In the genomic region with DNA sequence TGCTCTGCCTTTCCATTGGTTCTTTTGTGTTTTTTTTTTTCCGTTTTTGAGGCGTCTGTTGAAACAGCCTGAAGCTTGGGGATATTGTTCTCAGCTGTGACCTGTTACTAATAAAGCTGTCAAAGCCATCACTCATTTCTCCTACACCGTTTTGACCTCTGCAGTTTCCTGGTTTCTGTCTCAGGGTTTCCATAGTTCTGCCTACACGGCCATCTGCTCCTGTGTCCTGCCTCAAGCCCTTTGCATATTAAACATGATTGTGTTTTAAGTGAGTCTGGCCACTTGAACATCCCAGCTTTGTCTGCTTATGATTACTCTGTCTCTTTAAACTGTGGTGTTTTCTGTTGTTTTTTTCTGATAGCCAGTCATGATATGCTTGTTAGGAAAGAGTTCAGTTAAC, we compare ENCODE assay signal across 31 mouse cellular contexts.
DNase-seq lines count a peak whose midpoint lies in the region; ATAC-seq and TF ChIP-seq lines count a peak whose summit lies in the region.
"Had no signal": no experiment of that assay in that cellular context is flagged by ENCODE, and none has a peak within 500 bp of the region (broad histone marks: within the 10 kb centered on the region; RNA-seq: fewer than 3 reads in every experiment).

No protein-coding gene starts in this region.

- peak; percentile 25 for DNase-seq in embryo, embryonic 11 days
- DNase-seq in embryo, embryonic 9.5 days (ENCODE audit: extremely low spot score): no peak
- DNase-seq in neural tube, embryonic 11.5 days (ENCODE audit: low spot score): no peak
- DNase-seq in brain, embryonic 14.5 days (ENCODE audit: low read depth): peak; percentile 7
- peak; percentile 49 for DNase-seq in mesoderm, embryonic 11.5 days (ENCODE audit: low read depth, low spot score)
- DNase-seq: adrenal gland, postnatal 10 days; adrenal gland, postnatal 36 days; B cell, adult 2 months; cerebellum, adult 11 months; cerebellum, adult 2 months; cerebellum, adult 9-11 months; cerebellum, postnatal 25 days; gastrocnemius, postnatal 10 days; gastrocnemius, postnatal 36 days; heart, adult 2 months; heart, postnatal 14 days; heart, postnatal 4 days had no signal

- no peak overlapping the region for H3K4me3 ChIP-seq in neural tube, embryonic 11.5 days (ENCODE audit: low read depth, low read length)
- H3K4me3 ChIP-seq in neural tube, embryonic 15.5 days (replicated peaks): no peak overlapping the region
- H3K4me3 ChIP-seq: embryonic facial prominence, embryonic 10.5 days; embryonic facial prominence, embryonic 13.5 days; erythroblast, embryonic 14.5 days; forebrain, embryonic 12.5 days; forebrain, embryonic 15.5 days; heart, adult 2 months; heart, embryonic 10.5 days; heart, embryonic 13.5 days; hindbrain, embryonic 13.5 days had no signal

- no peak overlapping the region for H3K9ac ChIP-seq in neural tube, embryonic 11.5 days (ENCODE audit: low read length)
- no peak overlapping the region for H3K9ac ChIP-seq in neural tube, embryonic 15.5 days (replicated peaks)
- H3K9ac ChIP-seq: embryonic facial prominence, embryonic 13.5 days; forebrain, embryonic 12.5 days; forebrain, embryonic 15.5 days; heart, embryonic 13.5 days; hindbrain, embryonic 13.5 days had no signal

- 23% methylated on average over 4 of the region's 4 CpGs for WGBS in neural tube, embryonic 11.5 days
- 8% methylated on average over 4 of the region's 4 CpGs for WGBS in neural tube, embryonic 15.5 days

- H3K36me3 ChIP-seq in neural tube, embryonic 11.5 days (ENCODE audit: control insufficient read depth, insufficient read depth, low read length): no peaks in the 10 kb centered on the region
- H3K36me3 ChIP-seq in neural tube, embryonic 15.5 days: no peaks in the 10 kb centered on the region
- H3K36me3 ChIP-seq: embryonic facial prominence, embryonic 10.5 days; embryonic facial prominence, embryonic 13.5 days; forebrain, embryonic 12.5 days; forebrain, embryonic 15.5 days; G1E; heart, embryonic 10.5 days; heart, embryonic 13.5 days; hindbrain, embryonic 13.5 days had no signal

- no peak overlapping the region for H3K27ac ChIP-seq in neural tube, embryonic 11.5 days (ENCODE audit: low read depth, low read length)
- H3K27ac ChIP-seq in neural tube, embryonic 15.5 days (replicated peaks): no peak overlapping the region
- H3K27ac ChIP-seq: embryonic facial prominence, embryonic 10.5 days; embryonic facial prominence, embryonic 13.5 days; forebrain, embryonic 12.5 days; forebrain, embryonic 15.5 days; heart, adult 2 months; heart, embryonic 10.5 days; heart, embryonic 13.5 days; hindbrain, embryonic 13.5 days had no signal

- no peaks in the 10 kb centered on the region for H3K27me3 ChIP-seq in neural tube, embryonic 11.5 days (ENCODE audit: control insufficient read depth, insufficient read depth, low read length)
- no peaks in the 10 kb centered on the region for H3K27me3 ChIP-seq in neural tube, embryonic 15.5 days (replicated peaks)
- H3K27me3 ChIP-seq: CH12.LX; embryonic facial prominence, embryonic 13.5 days; forebrain, embryonic 12.5 days; forebrain, embryonic 15.5 days; heart, embryonic 13.5 days; hindbrain, embryonic 13.5 days had no signal

- H3K4me1 ChIP-seq in neural tube, embryonic 11.5 days (ENCODE audit: control insufficient read depth, insufficient read depth, low read length): no peaks in the 10 kb centered on the region
- H3K4me1 ChIP-seq in neural tube, embryonic 15.5 days: no peaks in the 10 kb centered on the region
- H3K4me1 ChIP-seq: embryonic facial prominence, embryonic 13.5 days; forebrain, embryonic 12.5 days; forebrain, embryonic 15.5 days; heart, embryonic 10.5 days; heart, embryonic 13.5 days; hindbrain, embryonic 13.5 days had no signal

- no peaks in the 10 kb centered on the region for H3K9me3 ChIP-seq in neural tube, embryonic 11.5 days (ENCODE audit: control insufficient read depth, low read length)
- no peaks in the 10 kb centered on the region for H3K9me3 ChIP-seq in neural tube, embryonic 15.5 days (replicated peaks)
- H3K9me3 ChIP-seq: embryonic facial prominence, embryonic 10.5 days; embryonic facial prominence, embryonic 13.5 days; forebrain, embryonic 12.5 days; forebrain, embryonic 15.5 days; G1E; heart, embryonic 10.5 days; hindbrain, embryonic 13.5 days had no signal

- no peak overlapping the region for H3K4me2 ChIP-seq in neural tube, embryonic 11.5 days (ENCODE audit: low read depth)
- H3K4me2 ChIP-seq in neural tube, embryonic 15.5 days: no peak overlapping the region
- H3K4me2 ChIP-seq: embryonic facial prominence, embryonic 13.5 days; forebrain, embryonic 12.5 days; forebrain, embryonic 15.5 days; heart, embryonic 13.5 days; hindbrain, embryonic 13.5 days had no signal

- no peak for TF ChIP-seq POLR2A in brain, embryonic 14.5 days (IDR thresholded peaks at IDR 0.05; ENCODE audit: borderline replicate concordance, extremely low read depth, insufficient read depth, insufficient read length, poor library complexity, severe bottlenecking)

- ATAC-seq in neural tube, embryonic 11.5 days (ENCODE audit: insufficient read depth, low FRiP score, low TSS enrichment): peak; percentile 73; the same call in 1 of the 2 replicates
- ATAC-seq in neural tube, embryonic 15.5 days (ENCODE audit: low FRiP score): no peak
- no peak for ATAC-seq in monocyte, adult 5-6 weeks (replicated peaks; ENCODE audit: insufficient number of reproducible peaks, low FRiP score, low TSS enrichment, poor library complexity, severe bottlenecking)
- ATAC-seq: forebrain, embryonic 15.5 days; hindbrain, embryonic 16.5 days; Patski had no signal

- TF ChIP-seq CTCF in brain, embryonic 14.5 days (IDR thresholded peaks at IDR 0.05; ENCODE audit: borderline replicate concordance, extremely low read depth, insufficient read depth, insufficient read length): no peak

Comparison
In these comparisons a context has a peak if more than half of its experiments do, and no peak if none do; other contexts are left out.
1. DNase-seq: peak in embryo, embryonic 11 days (single experiment), brain, embryonic 14.5 days (single experiment) and mesoderm, embryonic 11.5 days (single experiment); none in embryo, embryonic 9.5 days (single experiment) and neural tube, embryonic 11.5 days (single experiment).